Mouse (Mus musculus) forebrain, embryonic 16.5 days (tissue): ENCODE results near the gene Gm20708. TPM values are rescaled to one million over a fixed set of nuclear protein-coding genes. Genes with fewer than 3 reads are reported as not detected.

Source experiments
- ATAC-seq: fragments of 200-750 bp; cut with Nextera tagmentation; 2 replicates; pipeline ENCODE4 v1.8.0; 2017; ENCODE audit warnings: mild to moderate bottlenecking, moderate library complexity
- H3K27ac ChIP-seq: fragments of 300-500 bp; sonication (generic); 2 replicates; pipeline ENCODE4 v1.5.1; 2014; ENCODE audit warnings: low read length, control low read depth
- H3K27me3 ChIP-seq: fragments of 300-500 bp; sonication (generic); replicated peaks from 2 replicates; pipeline ENCODE4 v1.6.1; 2014; ENCODE audit warnings: low read length; ENCODE audit not compliant: control insufficient read depth, insufficient read depth
- H3K36me3 ChIP-seq: fragments of 300-500 bp; sonication (generic); 2 replicates; pipeline ENCODE4 v1.6.1; 2014; ENCODE audit not compliant: control insufficient read depth, insufficient read depth
- H3K4me1 ChIP-seq: fragments of 300-500 bp; sonication (generic); replicated peaks from 2 replicates; pipeline ENCODE4 v1.6.1; 2014; ENCODE audit warnings: low read length; ENCODE audit not compliant: control insufficient read depth, insufficient read depth
- H3K4me2 ChIP-seq: fragments of 300-500 bp; sonication (generic); 2 replicates; pipeline ENCODE4 v1.6.1; 2014; ENCODE audit warnings: mild to moderate bottlenecking, low read length, control low read depth
- H3K4me3 ChIP-seq: fragments of 300-500 bp; sonication (generic); replicated peaks from 2 replicates; pipeline ENCODE4 v1.5.1; 2014; ENCODE audit warnings: mild to moderate bottlenecking, low read length, control low read depth
- H3K9ac ChIP-seq: fragments of 300-500 bp; sonication (generic); replicated peaks from 2 replicates; pipeline ENCODE4 v1.6.1; 2014; ENCODE audit warnings: low read depth, low read length, control low read depth
- H3K9me3 ChIP-seq: fragments of 300-500 bp; sonication (generic); 2 replicates; pipeline ENCODE4 v1.6.1; 2016; ENCODE audit warnings: low read length; ENCODE audit not compliant: control insufficient read depth
- WGBS: fragments of 180-500 bp; shearing (Covaris S2); extraction: QIAGEN DNeasy Blood & Tissue Kit; methylation state at CpG from one replicate; pipeline ENCODE4 v1.1.7; 2014; 5-methylcytosine and 5-hydroxymethylcytosine counted together
- polyA plus RNA-seq: library from polyadenylated mRNA; unstranded; fragments of >200 nt; fragmentation: Nextera tagmentation; extraction: Ambion mirVana; gene quantifications from 2 replicates; pipeline ENCODE4 v1.2.1, GENCODE M21; 2015

The Gm20708 gene
- 0.19 and 0.90 TPM in 2 replicates for polyA plus RNA-seq

GRCm38 (mm10) chr11:117809407-117810311, at the start of gene Gm20708, which contains the start of gene Syngr2:
TSS of gene Gm20708 (plus strand) at chr11:117809668.
TSS of gene Syngr2 (plus strand) at chr11:117809668.
- Histone ChIP-seq H3K9me3 (no peaks in the 10 kb centered on the region), H3K4me3 (peak within 1 kb of the TSS; percentile 59), H3K36me3 (no peaks in the 10 kb centered on the region), H3K27me3 (0 out of 2 replicates have a peak, but pooled peaks cover 6% of the 10 kb centered on the region), H3K27ac (no peak within 1 kb of the TSS), H3K4me2 (peak within 1 kb of the TSS; percentile 93), H3K4me1 (peaks cover 18% of the 10 kb centered on the region), H3K9ac (peak within 1 kb of the TSS; percentile 55)
- peak; percentile 59 for ATAC-seq
- WGBS = under 1% methylated on average over 73 of the region's 75 CpGs

- no peak overlapping the region for H3K4me2 ChIP-seq
- no peak overlapping the region for H3K9ac ChIP-seq
- WGBS = 87% methylated on average over 26 of the region's 26 CpGs
- H3K36me3 ChIP-seq = peaks cover 36% of the 10 kb centered on the region
- H3K9me3 ChIP-seq = no peaks in the 10 kb centered on the region
- no peak for ATAC-seq
- no peaks in the 10 kb centered on the region for H3K27me3 ChIP-seq
- H3K4me3 ChIP-seq = no peak overlapping the region
- no peaks in the 10 kb centered on the region for H3K4me1 ChIP-seq
- no peak overlapping the region for H3K27ac ChIP-seq
Measured at GRCm38 (mm10) chr11:117760374-117761119, 48.9 kb upstream of the Gm20708 start.

GRCm38 (mm10) chr11:117761801-117762200, 47.7 kb upstream of the Gm20708 start:
- Histone ChIP-seq H3K27ac (no peak overlapping the region), H3K4me1 (no peaks in the 10 kb centered on the region), H3K36me3 (peaks cover 27% of the 10 kb centered on the region), H3K9ac (no peak overlapping the region), H3K9me3 (no peaks in the 10 kb centered on the region), H3K4me2 (no peak overlapping the region), H3K4me3 (no peak overlapping the region), H3K27me3 (no peaks in the 10 kb centered on the region)
- 93% methylated on average over 13 of the region's 13 CpGs for WGBS
- no peak for ATAC-seq

- no peak overlapping the region for H3K27ac ChIP-seq
- no peaks in the 10 kb centered on the region for H3K4me1 ChIP-seq
- no peaks in the 10 kb centered on the region for H3K27me3 ChIP-seq
- 90% methylated on average over 12 of the region's 12 CpGs for WGBS
- no peak overlapping the region for H3K9ac ChIP-seq
- no peak for ATAC-seq
- H3K9me3 ChIP-seq = no peaks in the 10 kb centered on the region
- H3K4me2 ChIP-seq = no peak overlapping the region
- no peak overlapping the region for H3K4me3 ChIP-seq
- H3K36me3 ChIP-seq = peaks cover 27% of the 10 kb centered on the region
Measured at GRCm38 (mm10) chr11:117762246-117762645, 47.2 kb upstream of the Gm20708 start.

- no peak for ATAC-seq
- Histone ChIP-seq H3K27ac (no peak overlapping the region), H3K36me3 (peaks cover 13% of the 10 kb centered on the region), H3K9me3 (no peaks in the 10 kb centered on the region), H3K4me1 (peaks cover 1% of the 10 kb centered on the region), H3K9ac (no peak overlapping the region), H3K27me3 (no peaks in the 10 kb centered on the region), H3K4me3 (no peak overlapping the region), H3K4me2 (no peak overlapping the region)
- 91% methylated on average over 9 of the region's 9 CpGs for WGBS
Measured at GRCm38 (mm10) chr11:117764319-117764718, 45.1 kb upstream of the Gm20708 start.

GRCm38 (mm10) chr11:117765361-117765760, 44.1 kb upstream of the Gm20708 start:
- peaks cover 7% of the 10 kb centered on the region for H3K36me3 ChIP-seq
- WGBS = 84% methylated on average over 5 of the region's 5 CpGs
- no peak overlapping the region for H3K4me2 ChIP-seq
- H3K4me3 ChIP-seq = no peak overlapping the region
- H3K9ac ChIP-seq = no peak overlapping the region
- H3K4me1 ChIP-seq = peaks cover 6% of the 10 kb centered on the region
- no peak for ATAC-seq
- H3K27ac ChIP-seq = no peak overlapping the region
- H3K9me3 ChIP-seq = no peaks in the 10 kb centered on the region
- no peaks in the 10 kb centered on the region for H3K27me3 ChIP-seq

- peaks cover 4% of the 10 kb centered on the region for H3K36me3 ChIP-seq
- no peak overlapping the region for H3K4me2 ChIP-seq
- WGBS = 87% methylated on average over 3 of the region's 3 CpGs
- H3K27me3 ChIP-seq = no peaks in the 10 kb centered on the region
- ATAC-seq = no peak
- no peaks in the 10 kb centered on the region for H3K9me3 ChIP-seq
- no peak overlapping the region for H3K27ac ChIP-seq
- H3K9ac ChIP-seq = no peak overlapping the region
- H3K4me1 ChIP-seq = peaks cover 6% of the 10 kb centered on the region
- no peak overlapping the region for H3K4me3 ChIP-seq
Measured at GRCm38 (mm10) chr11:117766275-117766674, 43.2 kb upstream of the Gm20708 start.

GRCm38 (mm10) chr11:117768725-117769682, 40.5 kb upstream of the Gm20708 start:
- H3K27me3 ChIP-seq = no peaks in the 10 kb centered on the region
- H3K4me2 ChIP-seq = no peak overlapping the region
- 72% methylated on average over 20 of the region's 20 CpGs for WGBS
- no peak overlapping the region for H3K9ac ChIP-seq
- no peak for ATAC-seq
- H3K36me3 ChIP-seq = peaks cover 4% of the 10 kb centered on the region
- no peaks in the 10 kb centered on the region for H3K9me3 ChIP-seq
- H3K4me3 ChIP-seq = no peak overlapping the region
- H3K27ac ChIP-seq = no peak overlapping the region
- peaks cover 6% of the 10 kb centered on the region for H3K4me1 ChIP-seq
